Mouse (Mus musculus) stomach, postnatal 0 days (tissue): ENCODE data around the gene Gpha2.

Source experiments
- CTCF ChIP-seq: IDR thresholded peaks from 2 replicates; pipeline ENCODE4 v1.5.1; 2016; ENCODE audit warnings: antibody characterized with exemption, low read depth, mild to moderate bottlenecking, moderate library complexity
- EP300 ChIP-seq: optimal IDR thresholded peaks from 2 replicates; pipeline ENCODE3; 2016; ENCODE audit warnings: antibody characterized with exemption

GRCm38 (mm10) chr19:6226763-6227162 is 583 bp downstream of the Gpha2 start:
- TF ChIP-seq CTCF, result no peak
- TF ChIP-seq EP300, result no peak
